Mouse (Mus musculus) heart, embryonic 15.5 days (tissue): Measurements from ENCODE around the gene Zbtb37. TPM values are rescaled to one million over a fixed set of nuclear protein-coding genes. Genes with fewer than 3 reads are reported as not detected.

Source experiments
- ATAC-seq: fragments of 200-750 bp; cut with Nextera tagmentation; replicated peaks from 2 replicates; pipeline ENCODE4 v1.8.0; 2017; ENCODE audit warnings: low read depth, moderate TSS enrichment; ENCODE audit not compliant: insufficient number of reproducible peaks, insufficient read depth, low FRiP score
- H3K27ac ChIP-seq: fragments of 300-500 bp; sonication (generic); 2 replicates; pipeline ENCODE4 v1.5.1; 2015; ENCODE audit warnings: mild to moderate bottlenecking, inconsistent platforms
- H3K27me3 ChIP-seq: fragments of 300-500 bp; sonication (generic); 2 replicates; pipeline ENCODE4 v1.6.1; 2015; ENCODE audit warnings: inconsistent platforms
- H3K36me3 ChIP-seq: fragments of 300-500 bp; sonication (generic); 2 replicates; pipeline ENCODE4 v1.6.1; 2015; ENCODE audit warnings: mild to moderate bottlenecking, inconsistent platforms
- H3K4me1 ChIP-seq: fragments of 300-500 bp; sonication (generic); replicated peaks from 2 replicates; pipeline ENCODE4 v1.6.1; 2015; ENCODE audit warnings: inconsistent platforms
- H3K4me2 ChIP-seq: fragments of 300-500 bp; sonication (generic); 2 replicates; pipeline ENCODE4 v1.6.1; 2015; ENCODE audit warnings: inconsistent platforms, mild to moderate bottlenecking, moderate library complexity
- H3K4me3 ChIP-seq: fragments of 300-500 bp; sonication (generic); 2 replicates; pipeline ENCODE4 v1.5.1; 2015; ENCODE audit warnings: mild to moderate bottlenecking, inconsistent platforms
- H3K9ac ChIP-seq: fragments of 300-500 bp; sonication (generic); 2 replicates; pipeline ENCODE4 v1.6.1; 2015; ENCODE audit warnings: mild to moderate bottlenecking, inconsistent platforms
- H3K9me3 ChIP-seq: fragments of 300-500 bp; sonication (generic); replicated peaks from 2 replicates; pipeline ENCODE4 v1.6.1; 2016; ENCODE audit warnings: inconsistent platforms
- WGBS: fragments of 180-500 bp; shearing (Covaris S2); methylation state at CpG from one replicate; pipeline ENCODE4 v1.1.7; 2015; ENCODE audit warnings: mixed read lengths; 5-methylcytosine and 5-hydroxymethylcytosine counted together
- polyA plus RNA-seq: library from polyadenylated mRNA; unstranded; fragments of >200 nt; fragmentation: Nextera tagmentation; extraction: Ambion mirVana; gene quantifications from 2 replicates; pipeline ENCODE4 v1.2.1, GENCODE M21; 2015

The Zbtb37 gene
- polyA plus RNA-seq, 1 experiment from 2014 or later: 7.4 TPM

- Histone ChIP-seq H3K9me3 (no peaks in the 10 kb centered on the region), H3K36me3 (peaks cover 66% of the 10 kb centered on the region), H3K4me2 (no peak overlapping the region), H3K4me3 (no peak overlapping the region), H3K9ac (no peak overlapping the region), H3K4me1 (no peaks in the 10 kb centered on the region), H3K27me3 (no peaks in the 10 kb centered on the region), H3K27ac (no peak overlapping the region)
- ATAC-seq: no peak
- 77% methylated on average over 1 of the region's 1 CpGs for WGBS
These were observed 67.4 kb downstream of the Zbtb37 start for GRCm38 (mm10) chr1:160967268-160967667.

GRCm38 (mm10) chr1:160963199-160963598 is 71.5 kb downstream of the Zbtb37 start:
- no peaks in the 10 kb centered on the region for H3K4me1 ChIP-seq
- no peaks in the 10 kb centered on the region for H3K9me3 ChIP-seq
- no peak overlapping the region for H3K4me2 ChIP-seq
- no peak overlapping the region for H3K27ac ChIP-seq
- ATAC-seq: no peak
- no peak overlapping the region for H3K4me3 ChIP-seq
- 93% methylated on average over 7 of the region's 7 CpGs for whole genome bisulfite sequencing
- no peaks in the 10 kb centered on the region for H3K27me3 ChIP-seq
- no peak overlapping the region for H3K9ac ChIP-seq
- H3K36me3 ChIP-seq: peaks cover 83% of the 10 kb centered on the region

Other genes with a start within 250 kb of the Zbtb37 start
- gene Rabgap1l, start 241.6 kb downstream of the Zbtb37 start, polyA plus RNA-seq: 74.3 and 79.1 TPM in 2 replicates
- gene Rc3h1, start 128.4 kb downstream of the Zbtb37 start, polyA plus RNA-seq: 5.9 and 7.4 TPM in 2 replicates
- gene Serpinc1, start 56.3 kb downstream of the Zbtb37 start, polyA plus RNA-seq: 2.0 and 3.5 TPM in 2 replicates
- 26.6 and 28.1 TPM in 2 replicates for gene Dars2, start 35.8 kb upstream of the Zbtb37 start, polyA plus RNA-seq
- gene Cenpl, start 35.9 kb upstream of the Zbtb37 start, polyA plus RNA-seq: 18.4 and 20.5 TPM in 2 replicates
- gene Klhl20, start 96.7 kb upstream of the Zbtb37 start, polyA plus RNA-seq: 10.2 and 13.6 TPM in 2 replicates
- gene Ankrd45, start 107.8 kb upstream of the Zbtb37 start, polyA plus RNA-seq: 3.6 and 4.3 TPM in 2 replicates
- gene Tex50, start 124.5 kb upstream of the Zbtb37 start, polyA plus RNA-seq: 0.30 and 0.39 TPM in 2 replicates
- gene Prdx6, start 216.4 kb upstream of the Zbtb37 start, polyA plus RNA-seq: 302 and 315 TPM in 2 replicates